Comparison of ENCODE assay signal across 8 mouse cellular contexts in genomic region chr7:89698186-89698585, GRCm38 (mm10).
A peak's percentile ranks its signal among the peaks of the same experiment; 100 is the strongest.
DNase-seq lines count a peak whose midpoint lies in the region; ATAC-seq lines count a peak whose summit lies in the region.

No protein-coding gene starts in this region.

- no peak overlapping the region for H3K27ac ChIP-seq in neural tube, embryonic 12.5 days

- no peak overlapping the region for H3K4me3 ChIP-seq in neural tube, embryonic 12.5 days

- peak; percentile 65 for ATAC-seq in neural tube, embryonic 12.5 days (ENCODE audit: low FRiP score, low read depth)

- H3K4me2 ChIP-seq in neural tube, embryonic 12.5 days (replicated peaks) = no peak overlapping the region

- H3K9ac ChIP-seq in neural tube, embryonic 12.5 days = no peak overlapping the region

- H3K36me3 ChIP-seq in neural tube, embryonic 12.5 days = no peaks in the 10 kb centered on the region

- no peaks in the 10 kb centered on the region for H3K27me3 ChIP-seq in neural tube, embryonic 12.5 days (replicated peaks)

- DNase-seq in cerebellum, adult 18-20 months = peak; percentile 31 to 39
- no peak for DNase-seq in cerebellum, adult 11 months
- DNase-seq in neural tube, embryonic 10.5 days (ENCODE audit: extremely low spot score, low spot score) = no peak
- DNase-seq in embryo, embryonic 9.5 days (ENCODE audit: extremely low spot score) = peak; percentile 57
- DNase-seq in lung, postnatal 25 days (ENCODE audit: low spot score) = peak; percentile 65
- no peak for DNase-seq in urinary bladder, postnatal 36 days (ENCODE audit: low spot score in 2 of 2)
- no peak for DNase-seq in thymus, postnatal 14 days

- H3K4me1 ChIP-seq in neural tube, embryonic 12.5 days = no peaks in the 10 kb centered on the region

- H3K9me3 ChIP-seq in neural tube, embryonic 12.5 days = no peaks in the 10 kb centered on the region

Comparison
In these comparisons a context has a peak if more than half of its experiments do, and no peak if none do; other contexts are left out.
1. DNase-seq: peak in cerebellum, adult 18-20 months (2 of 2), embryo, embryonic 9.5 days (single experiment) and lung, postnatal 25 days (single experiment); none in cerebellum, adult 11 months (single experiment), neural tube, embryonic 10.5 days (single experiment), urinary bladder, postnatal 36 days (0 of 2) and thymus, postnatal 14 days (single experiment).